Mouse (Mus musculus) heart, adult 2 months (tissue): ENCODE results near the gene Insr. TPM values are rescaled to one million over a fixed set of nuclear protein-coding genes. Genes with fewer than 3 reads are reported as not detected.
"Not testable (repeated sequence)": the region's sequence is repeated elsewhere in the genome, so short reads cannot be mapped to it uniquely, and the experiment has no call there.

ENCODE experiments used
- DNase-seq, 2 experiments: peaks; one replicate each; pipeline ENCODE4 v3.0.0; 2021
- H3K27ac ChIP-seq: fragments of 200-600 bp; 2 replicates; pipeline ENCODE4 v1.8.1; 2022
- H3K27me3 ChIP-seq: fragments of 200-500 bp; 2 replicates; pipeline ENCODE4 v1.6.1; 2012; ENCODE audit warnings: mild to moderate bottlenecking, low read length, inconsistent platforms, mixed read lengths; ENCODE audit not compliant: control insufficient read depth, insufficient read depth
- H3K36me3 ChIP-seq: fragments of 200-500 bp; 2 replicates; pipeline ENCODE4 v1.6.1; 2012; ENCODE audit warnings: low read length, inconsistent platforms; ENCODE audit not compliant: control insufficient read depth, insufficient read depth
- H3K4me1 ChIP-seq: fragments of 200-500 bp; 2 replicates; pipeline ENCODE4 v1.6.1; 2011; ENCODE audit warnings: low read length; ENCODE audit not compliant: control insufficient read depth, insufficient read depth
- H3K4me3 ChIP-seq: fragments of 200-600 bp; 2 replicates; pipeline ENCODE4 v1.8.1; 2022
- H3K79me2 ChIP-seq: fragments of 200-500 bp; replicated peaks from 2 replicates; pipeline ENCODE4 v1.6.1; 2012; ENCODE audit warnings: mild to moderate bottlenecking, inconsistent platforms, low read length, moderate library complexity, mixed read lengths; ENCODE audit not compliant: control insufficient read depth, insufficient read depth
- H3K9ac ChIP-seq: fragments of 200-500 bp; 2 replicates; pipeline ENCODE4 v1.6.1; 2012; ENCODE audit warnings: low read depth, mild to moderate bottlenecking, control low read depth, inconsistent platforms, low read length, mixed read lengths
- CTCF ChIP-seq: fragments of 200-600 bp; IDR thresholded peaks from 2 replicates; pipeline ENCODE4 v1.8.1; 2022; ENCODE audit warnings: antibody characterized with exemption, mild to moderate bottlenecking, moderate library complexity
- EP300 ChIP-seq: fragments of 200-500 bp; IDR thresholded peaks from 2 replicates; pipeline ENCODE4 v1.6.1; 2011; ENCODE audit warnings: low read depth, low read length, control low read depth; ENCODE audit not compliant: insufficient read depth
- POLR2A ChIP-seq: fragments of 200-500 bp; IDR thresholded peaks from 2 replicates; pipeline ENCODE4 v1.6.1; 2011; ENCODE audit warnings: mild to moderate bottlenecking, low read depth, low read length, control low read depth; ENCODE audit not compliant: insufficient read depth
- WGBS: fragments of 180-500 bp; shearing (Covaris S2); methylation state at CpG from one replicate; pipeline ENCODE4 v1.1.7; 2018; 5-methylcytosine and 5-hydroxymethylcytosine counted together
- intact Hi-C: fragments of 180-260 bp; cut with DNase I; formaldehyde crosslinking; loops from one replicate; pipeline ENCODE4 v1.15.1; 2025
- polyA plus RNA-seq: library from polyadenylated mRNA; depleted of rRNA; stranded (reverse); fragments of >200 nt; gene quantifications from 2 replicates; pipeline ENCODE4 v1.2.3, GENCODE M21; 2012
- total RNA-seq, 2 experiments: library from RNA; stranded (reverse); gene quantifications; 2 replicates each; pipeline ENCODE4 v1.2.3; 2021

Gene Insr
- total and polyA plus RNA-seq, 3 experiments, result 24.6 to 145 (median 112) TPM

- H3K9ac ChIP-seq, result no peak overlapping the region
Measured at GRCm38 (mm10) chr8:3209960-3210359, 69.5 kb downstream of the Insr start.

GRCm38 (mm10) chr8:3209268-3209667, 70.1 kb downstream of the Insr start:
- Histone ChIP-seq H3K27ac (peak overlapping the region; percentile 61), H3K4me3 (no peak overlapping the region), H3K27me3 (no peaks in the 10 kb centered on the region), H3K9ac (no peak overlapping the region), H3K36me3 (peaks cover 11% of the 10 kb centered on the region), H3K79me2 (no peaks in the 10 kb centered on the region), H3K4me1 (peaks cover 15% of the 10 kb centered on the region)
- TF ChIP-seq EP300 (0 out of 2 replicates have a peak, but pooled peaks have one; percentile 42), CTCF (no peak)
- intact Hi-C loops, result no loop called here
- WGBS, result 19% methylated on average over 3 of the region's 3 CpGs
- peak in 1 of 2 experiments; percentile 56 for DNase-seq

More at GRCm38 (mm10) chr8:3209960-3210359, 69.5 kb downstream of the Insr start:
- Histone ChIP-seq H3K79me2 (no peaks in the 10 kb centered on the region), H3K36me3 (peaks cover 11% of the 10 kb centered on the region), H3K4me1 (peaks cover 19% of the 10 kb centered on the region), H3K27me3 (no peaks in the 10 kb centered on the region), H3K4me3 (no peak overlapping the region), H3K27ac (no peak overlapping the region; the same call in 1 of the 2 replicates)
- intact Hi-C loops, result no loop called here
- DNase-seq, result no peak
- 86% methylated on average over 3 of the region's 3 CpGs for WGBS
- TF ChIP-seq POLR2A (no peak), EP300 (no peak), CTCF (no peak)

DNA sequence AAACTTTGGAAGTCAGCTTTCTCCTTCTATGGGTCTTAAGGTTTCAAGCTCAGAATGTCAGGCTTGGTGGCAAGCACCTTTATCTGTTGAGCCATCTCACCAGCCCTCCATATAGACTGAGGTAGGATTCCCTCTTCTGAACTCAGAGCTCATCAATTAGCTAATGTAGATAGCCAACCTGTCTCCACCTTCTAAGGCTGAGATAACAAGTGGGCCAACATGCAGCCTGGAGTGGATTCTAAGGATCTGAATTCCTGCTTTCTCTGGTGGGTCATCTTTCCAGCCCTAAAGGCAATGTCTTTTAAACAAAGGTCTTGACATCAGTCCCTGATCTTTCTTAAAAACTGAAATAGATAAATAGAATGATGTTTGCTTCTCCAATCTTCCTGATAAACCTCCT, 70.7 kb downstream of the Insr start:
- peak overlapping the region; percentile 61 for H3K27ac ChIP-seq

DNA sequence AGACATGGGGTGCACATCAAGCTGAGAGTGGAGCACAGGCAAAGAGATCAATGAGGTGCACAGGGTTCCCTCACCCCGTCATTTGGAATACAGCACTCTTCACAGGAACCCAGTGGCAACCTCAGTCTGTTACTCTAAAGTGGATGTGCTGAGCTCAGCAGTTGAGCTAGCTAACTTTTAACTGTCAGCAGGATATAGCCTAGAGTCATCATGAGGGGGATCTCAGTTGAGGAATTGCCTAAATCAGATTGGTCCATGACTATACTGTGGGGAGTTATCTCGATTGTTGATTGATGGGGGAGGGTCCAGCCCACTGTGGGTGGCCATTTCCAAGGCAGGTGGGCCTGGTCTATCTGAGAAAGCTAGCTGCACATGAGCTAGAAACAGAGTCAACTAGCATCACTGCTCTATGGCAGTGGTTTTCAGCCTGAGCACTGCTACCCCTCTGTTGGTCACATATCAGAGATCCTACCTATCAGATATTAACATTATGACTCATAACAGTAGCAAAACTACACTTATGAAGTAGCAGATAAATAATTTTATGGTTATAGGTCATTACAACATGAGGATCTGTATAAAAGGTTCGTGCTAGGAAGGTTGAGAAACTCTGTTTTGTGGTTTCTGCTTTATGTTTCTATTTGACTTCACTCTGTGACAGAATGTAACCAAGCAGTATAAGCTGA, 74.5 kb downstream of the Insr start:
- Histone ChIP-seq H3K36me3 (peaks cover 20% of the 10 kb centered on the region), H3K4me1 (peaks cover 2% of the 10 kb centered on the region)
- TF ChIP-seq CTCF (no peak), EP300 (no peak), POLR2A (no peak)

More for the DNA sequence above, 70.7 kb downstream of the Insr start:
- Histone ChIP-seq H3K27me3 (no peaks in the 10 kb centered on the region), H3K9ac (no peak overlapping the region), H3K36me3 (peaks cover 11% of the 10 kb centered on the region), H3K4me1 (peaks cover 13% of the 10 kb centered on the region), H3K79me2 (no peaks in the 10 kb centered on the region), H3K4me3 (no peak overlapping the region)
- intact Hi-C loops, result no loop called here
- TF ChIP-seq EP300 (no peak), CTCF (no peak), POLR2A (no peak)
- DNase-seq, result no peak

GRCm38 (mm10) chr8:3202792-3203191, 76.6 kb downstream of the Insr start:
- H3K36me3 ChIP-seq, result peaks cover 19% of the 10 kb centered on the region

More for the DNA sequence above, 74.5 kb downstream of the Insr start:
- Histone ChIP-seq H3K79me2 (no peaks in the 10 kb centered on the region), H3K9ac (no peak overlapping the region), H3K27ac (no peak overlapping the region), H3K27me3 (no peaks in the 10 kb centered on the region), H3K4me3 (no peak overlapping the region)
- WGBS, result 89% methylated on average over 3 of the region's 3 CpGs
- intact Hi-C loops, result no loop called here
- DNase-seq, result no peak

DNA sequence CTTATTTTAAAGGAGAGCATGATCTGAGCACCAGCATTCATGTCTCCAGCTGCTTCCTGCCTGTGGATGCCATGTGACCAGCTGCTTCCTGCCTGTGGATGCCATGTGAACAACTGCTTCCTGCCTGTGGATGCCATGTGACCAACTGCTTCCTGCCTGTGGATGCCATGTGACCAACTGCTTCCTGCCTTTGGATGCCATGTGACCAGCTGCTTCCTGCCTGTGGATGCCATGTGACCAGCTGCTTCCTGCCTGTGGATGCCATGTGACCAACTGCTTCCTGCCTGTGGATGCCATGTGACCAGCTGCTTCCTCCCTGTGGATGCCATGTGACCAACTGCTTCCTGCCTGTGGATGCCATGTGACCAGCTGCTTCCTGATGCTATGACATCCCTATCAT, 85.1 kb downstream of the Insr start:
- DNase-seq, H3K79me2 ChIP-seq, H3K4me1 ChIP-seq, H3K4me3 ChIP-seq, H3K9ac ChIP-seq, H3K27me3 ChIP-seq, intact Hi-C loops, H3K27ac ChIP-seq: not testable (repeated sequence)
- H3K36me3 ChIP-seq, result peaks cover 16% of the 10 kb centered on the region

More at GRCm38 (mm10) chr8:3202792-3203191, 76.6 kb downstream of the Insr start:
- H3K4me3 ChIP-seq, result no peak overlapping the region
- no peak for DNase-seq
- no peak overlapping the region for H3K9ac ChIP-seq
- no peaks in the 10 kb centered on the region for H3K27me3 ChIP-seq
- 95% methylated on average over 7 of the region's 7 CpGs for WGBS
- H3K4me1 ChIP-seq, result no peaks in the 10 kb centered on the region
- intact Hi-C loops, result no loop called here
- no peaks in the 10 kb centered on the region for H3K79me2 ChIP-seq
- no peak for TF ChIP-seq EP300
- TF ChIP-seq CTCF, result no peak
- TF ChIP-seq POLR2A, result no peak
- no peak overlapping the region for H3K27ac ChIP-seq
